Comparison of ENCODE assay signal across 14 mouse cellular contexts in genomic region chr4:105271166-105271565, GRCm38 (mm10).
A peak's percentile ranks its signal among the peaks of the same experiment; 100 is the strongest.
DNase-seq lines count a peak whose midpoint lies in the region; ATAC-seq and TF ChIP-seq lines count a peak whose summit lies in the region.
"Had no signal": no experiment of that assay in that cellular context is flagged by ENCODE, and none has a peak within 500 bp of the region (broad histone marks: within the 10 kb centered on the region; RNA-seq: fewer than 3 reads in every experiment).

No protein-coding gene starts in this region.

- intact Hi-C loops in heart, adult 2 months (cut with DNase I), result loop anchor here (10.0 kb wide), 1 partner anchor 914 kb away; no protein-coding TSS in a partner anchor
- intact Hi-C loops in gastrocnemius, adult 2 months (cut with DNase I), result no loop called here
- intact Hi-C loops in heart, postnatal 14 days (cut with DNase I), result no loop called here

- no peak overlapping the region for H3K4me2 ChIP-seq in heart, embryonic 12.5 days
- no peak overlapping the region for H3K4me2 ChIP-seq in liver, postnatal 0 days (ENCODE audit: low read depth, low read length)
- H3K4me2 ChIP-seq: embryonic facial prominence, embryonic 12.5 days; intestine, embryonic 15.5 days; liver, embryonic 11.5 days; neural tube, embryonic 13.5 days had no signal

- DNase-seq in heart, adult 2 months, result peak; percentile 52 to 75
- DNase-seq in NIH3T3 (ENCODE audit: low read depth), result peak; percentile 66
- DNase-seq in gastrocnemius, adult 2 months, result peak; percentile 84
- peak; percentile 59 to 73 for DNase-seq in heart, postnatal 14 days
- no peak for DNase-seq in left cerebral cortex, adult 9 months (ENCODE audit: low spot score in 2 of 2)
- DNase-seq in liver, postnatal 0 days, result no peak
- DNase-seq: cerebellum, postnatal 36 days had no signal

- H3K9me3 ChIP-seq in heart, embryonic 12.5 days (replicated peaks), result no peaks in the 10 kb centered on the region
- no peaks in the 10 kb centered on the region for H3K9me3 ChIP-seq in liver, postnatal 0 days (ENCODE audit: low read length)
- H3K9me3 ChIP-seq: embryonic facial prominence, embryonic 12.5 days; forebrain, embryonic 10.5 days; intestine, embryonic 15.5 days; neural tube, embryonic 13.5 days had no signal

- peak overlapping the region; percentile 32 for H3K27ac ChIP-seq in heart, adult 2 months
- H3K27ac ChIP-seq in heart, embryonic 12.5 days (ENCODE audit: poor library complexity, severe bottlenecking), result no peak overlapping the region
- peak overlapping the region; percentile 78 for H3K27ac ChIP-seq in gastrocnemius, adult 2 months
- no peak overlapping the region for H3K27ac ChIP-seq in liver, postnatal 0 days (ENCODE audit: low read depth)
- H3K27ac ChIP-seq: embryonic facial prominence, embryonic 12.5 days; forebrain, embryonic 10.5 days; intestine, embryonic 15.5 days; macrophage; neural tube, embryonic 13.5 days had no signal

- TF ChIP-seq CTCF in heart, adult 2 months (IDR thresholded peaks at IDR 0.05), result no peak
- no peak for TF ChIP-seq CTCF in gastrocnemius, adult 2 months (IDR thresholded peaks at IDR 0.05)
- TF ChIP-seq CTCF in liver, postnatal 0 days (IDR thresholded peaks at IDR 0.05; ENCODE audit: low read depth), result no peak

- no peak overlapping the region for H3K9ac ChIP-seq in heart, adult 2 months (ENCODE audit: low read depth, low read length)
- H3K9ac ChIP-seq in heart, embryonic 12.5 days, result no peak overlapping the region
- H3K9ac ChIP-seq in liver, postnatal 0 days (replicated peaks), result no peak overlapping the region
- H3K9ac ChIP-seq: embryonic facial prominence, embryonic 12.5 days; intestine, embryonic 15.5 days; neural tube, embryonic 13.5 days had no signal

- H3K4me3 ChIP-seq in heart, adult 2 months, result no peak overlapping the region
- no peak overlapping the region for H3K4me3 ChIP-seq in heart, embryonic 12.5 days
- no peak overlapping the region for H3K4me3 ChIP-seq in gastrocnemius, adult 2 months
- H3K4me3 ChIP-seq in liver, postnatal 0 days (ENCODE audit: low read depth, low read length), result no peak overlapping the region
- H3K4me3 ChIP-seq: embryonic facial prominence, embryonic 12.5 days; forebrain, embryonic 10.5 days; intestine, embryonic 15.5 days; neural tube, embryonic 13.5 days had no signal

- no peaks in the 10 kb centered on the region for H3K27me3 ChIP-seq in heart, adult 2 months (ENCODE audit: control insufficient read depth, insufficient read depth, low read length)
- no peaks in the 10 kb centered on the region for H3K27me3 ChIP-seq in heart, embryonic 12.5 days (replicated peaks)
- no peaks in the 10 kb centered on the region for H3K27me3 ChIP-seq in liver, postnatal 0 days (ENCODE audit: insufficient read depth, low read length)
- H3K27me3 ChIP-seq: embryonic facial prominence, embryonic 12.5 days; intestine, embryonic 15.5 days; neural tube, embryonic 13.5 days had no signal

- H3K36me3 ChIP-seq in heart, adult 2 months (ENCODE audit: control insufficient read depth, insufficient read depth, low read length), result no peaks in the 10 kb centered on the region
- H3K36me3 ChIP-seq in heart, embryonic 12.5 days, result no peaks in the 10 kb centered on the region
- H3K36me3 ChIP-seq in liver, postnatal 0 days (replicated peaks; ENCODE audit: insufficient read depth, low read length), result no peaks in the 10 kb centered on the region
- H3K36me3 ChIP-seq: embryonic facial prominence, embryonic 12.5 days; forebrain, embryonic 10.5 days; intestine, embryonic 15.5 days; neural tube, embryonic 13.5 days had no signal

- no peak for ATAC-seq in heart, embryonic 12.5 days (ENCODE audit: insufficient number of reproducible peaks, low FRiP score)
- no peak for ATAC-seq in liver, postnatal 0 days
- ATAC-seq: intestine, embryonic 15.5 days had no signal

- no peak for TF ChIP-seq EP300 in heart, adult 2 months (IDR thresholded peaks at IDR 0.05; ENCODE audit: insufficient read depth, low read depth, low read length)
- TF ChIP-seq EP300 in liver, postnatal 0 days (IDR thresholded peaks at IDR 0.05; ENCODE audit: low read depth), result no peak

- H3K79me2 ChIP-seq in heart, adult 2 months (replicated peaks; ENCODE audit: control insufficient read depth, insufficient read depth, low read length), result no peaks in the 10 kb centered on the region

- peaks cover 2% of the 10 kb centered on the region; the same call in 1 of the 2 replicates for H3K4me1 ChIP-seq in heart, adult 2 months (ENCODE audit: control insufficient read depth, insufficient read depth, low read length)
- peaks cover 16% of the 10 kb centered on the region for H3K4me1 ChIP-seq in heart, embryonic 12.5 days (replicated peaks)
- no peaks in the 10 kb centered on the region for H3K4me1 ChIP-seq in liver, postnatal 0 days (ENCODE audit: insufficient read depth)

- TF ChIP-seq POLR2A in heart, adult 2 months (IDR thresholded peaks at IDR 0.05; ENCODE audit: insufficient read depth, low read depth, low read length), result no peak

- 60% methylated on average over 6 of the region's 6 CpGs for WGBS in heart, adult 2 months
- 77% methylated on average over 6 of the region's 6 CpGs for WGBS in heart, embryonic 12.5 days
- WGBS in liver, postnatal 0 days (ENCODE audit: insufficient replicate concordance), result 78% methylated on average over 6 of the region's 6 CpGs

Comparison
In these comparisons a context has a peak if more than half of its experiments do, and no peak if none do; other contexts are left out.
1. H3K27ac ChIP-seq: peak in heart, adult 2 months (single experiment) and gastrocnemius, adult 2 months (single experiment); none in heart, embryonic 12.5 days (single experiment) and liver, postnatal 0 days (single experiment).
2. DNase-seq: peak in heart, adult 2 months (2 of 2), NIH3T3 (single experiment), gastrocnemius, adult 2 months (single experiment) and heart, postnatal 14 days (2 of 2); none in left cerebral cortex, adult 9 months (0 of 2) and liver, postnatal 0 days (single experiment).